Mouse (Mus musculus): ENCODE data around the gene Sec24b. TPM values are rescaled to one million over a fixed set of nuclear protein-coding genes. Genes with fewer than 3 reads are reported as not detected.
A peak's percentile ranks its signal among the peaks of the same experiment; 100 is the strongest.

Sec24b gene
- 32.1 and 35.5 TPM in 2 replicates for polyA plus RNA-seq (2016; fragmentation: Nextera tagmentation; extraction: Ambion mirVana)

DNA sequence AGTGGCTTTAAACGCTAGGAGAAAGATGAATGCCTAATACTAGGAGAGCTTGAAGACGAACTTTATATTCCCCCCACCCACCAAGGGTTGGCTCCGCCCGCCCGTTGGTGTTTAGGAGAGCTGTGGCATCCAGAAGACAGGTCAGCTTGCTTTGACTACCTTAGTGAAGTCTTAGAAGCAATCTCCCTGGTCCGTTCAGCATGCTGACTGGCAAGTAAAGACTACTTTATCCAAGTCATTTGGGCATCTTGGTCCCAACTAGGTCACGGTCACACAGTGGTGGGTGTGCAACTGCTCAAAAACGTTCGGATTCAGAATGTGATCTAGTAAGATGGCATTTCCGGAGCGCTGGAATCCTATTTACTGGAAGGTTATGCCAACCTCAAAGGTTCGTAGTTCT lies at the start of gene Sec24b:
TSS of gene Sec24b (minus strand) at position 273 of the 400 bp plus-strand sequence.
- Histone ChIP-seq H3K4me1 (replicated peaks) (peaks cover 36% of the 10 kb centered on the region), H3K9ac (peak within 1 kb of the TSS; percentile 94), H3K4me2 (peak within 1 kb of the TSS; percentile 75), H3K4me3 (peak within 1 kb of the TSS; percentile 80), H3K9me3 (replicated peaks) (no peaks in the 10 kb centered on the region), H3K36me3 (no peaks in the 10 kb centered on the region), H3K27ac (ENCODE audit: poor library complexity, severe bottlenecking) (peak within 1 kb of the TSS; percentile 98), H3K27me3 (replicated peaks) (no peaks in the 10 kb centered on the region)
- 0 out of 2 replicates have a peak, but pooled peaks have one; percentile 16 for ATAC-seq (ENCODE audit: insufficient number of reproducible peaks, low FRiP score)
- 9% methylated on average over 12 of the region's 12 CpGs for WGBS

- no peak overlapping the region for H3K9ac ChIP-seq
- no peaks in the 10 kb centered on the region for H3K36me3 ChIP-seq
- H3K27ac ChIP-seq (ENCODE audit: poor library complexity, severe bottlenecking): no peak overlapping the region
- no peak overlapping the region for H3K4me3 ChIP-seq
- ATAC-seq (ENCODE audit: insufficient number of reproducible peaks, low FRiP score): no peak
- 72% methylated on average over 9 of the region's 9 CpGs for WGBS
- H3K9me3 ChIP-seq (replicated peaks): no peaks in the 10 kb centered on the region
- H3K4me1 ChIP-seq (replicated peaks): no peaks in the 10 kb centered on the region
- no peaks in the 10 kb centered on the region for H3K27me3 ChIP-seq (replicated peaks)
- H3K4me2 ChIP-seq: no peak overlapping the region
Observed at GRCm38 (mm10) chr3:130104471-130104870, 43.1 kb upstream of the Sec24b start.

DNA sequence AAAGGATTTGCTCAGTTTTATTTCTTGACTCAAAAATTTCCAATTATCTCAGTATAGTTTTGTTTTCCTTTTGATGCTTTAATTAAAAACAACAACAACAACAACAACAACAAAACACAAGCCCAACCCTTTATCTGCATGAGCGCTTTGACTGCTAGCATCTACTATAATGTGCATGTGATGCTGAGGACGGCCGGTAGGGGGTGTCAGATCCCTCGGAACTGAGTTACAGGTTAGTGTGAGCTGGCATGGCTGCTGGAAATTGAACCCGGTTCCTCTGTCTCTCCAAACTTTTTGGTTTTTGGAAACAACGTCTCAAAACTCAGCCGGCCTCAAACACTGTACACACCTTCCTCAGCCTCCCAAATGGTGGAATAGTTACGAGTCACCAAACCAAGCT lies 42.1 kb upstream of the Sec24b start:
- Histone ChIP-seq H3K4me1 (replicated peaks) (no peaks in the 10 kb centered on the region), H3K27ac (ENCODE audit: poor library complexity, severe bottlenecking) (no peak overlapping the region), H3K36me3 (no peaks in the 10 kb centered on the region), H3K9me3 (replicated peaks) (no peaks in the 10 kb centered on the region), H3K4me3 (no peak overlapping the region), H3K9ac (no peak overlapping the region), H3K4me2 (no peak overlapping the region), H3K27me3 (replicated peaks) (no peaks in the 10 kb centered on the region)
- 69% methylated on average over 8 of the region's 8 CpGs for WGBS
- no peak for ATAC-seq (ENCODE audit: insufficient number of reproducible peaks, low FRiP score)

GRCm38 (mm10) chr3:130095160-130095781 lies 33.9 kb upstream of the Sec24b start:
- Histone ChIP-seq H3K4me3 (no peak overlapping the region), H3K27ac (ENCODE audit: poor library complexity, severe bottlenecking) (no peak overlapping the region), H3K9ac (no peak overlapping the region), H3K27me3 (replicated peaks) (peaks cover 3% of the 10 kb centered on the region; the same call in 1 of the 2 replicates), H3K4me1 (replicated peaks) (no peaks in the 10 kb centered on the region), H3K4me2 (no peak overlapping the region), H3K36me3 (no peaks in the 10 kb centered on the region), H3K9me3 (replicated peaks) (no peaks in the 10 kb centered on the region)
- no peak for ATAC-seq (ENCODE audit: insufficient number of reproducible peaks, low FRiP score)
- WGBS: 42% methylated on average over 5 of the region's 5 CpGs

- 57% methylated on average over 5 of the region's 5 CpGs for WGBS
- Histone ChIP-seq H3K27me3 (replicated peaks) (peaks cover 3% of the 10 kb centered on the region; the same call in 1 of the 2 replicates), H3K4me1 (replicated peaks) (no peaks in the 10 kb centered on the region), H3K36me3 (no peaks in the 10 kb centered on the region), H3K9me3 (replicated peaks) (no peaks in the 10 kb centered on the region), H3K9ac (no peak overlapping the region), H3K4me2 (no peak overlapping the region), H3K4me3 (no peak overlapping the region), H3K27ac (ENCODE audit: poor library complexity, severe bottlenecking) (no peak overlapping the region)
- ATAC-seq (ENCODE audit: insufficient number of reproducible peaks, low FRiP score): no peak
Observed at GRCm38 (mm10) chr3:130094125-130094704, 32.9 kb upstream of the Sec24b start.

GRCm38 (mm10) chr3:130090460-130090859 lies 29.1 kb upstream of the Sec24b start:
- WGBS: 77% methylated on average over 9 of the region's 9 CpGs
- Histone ChIP-seq H3K27ac (ENCODE audit: poor library complexity, severe bottlenecking) (no peak overlapping the region), H3K4me3 (no peak overlapping the region), H3K9ac (no peak overlapping the region), H3K36me3 (no peaks in the 10 kb centered on the region), H3K4me2 (no peak overlapping the region), H3K27me3 (replicated peaks) (peaks cover 3% of the 10 kb centered on the region; the same call in 1 of the 2 replicates), H3K9me3 (replicated peaks) (peaks cover under 1% of the 10 kb centered on the region; the same call in 1 of the 2 replicates), H3K4me1 (replicated peaks) (no peaks in the 10 kb centered on the region)
- no peak for ATAC-seq (ENCODE audit: insufficient number of reproducible peaks, low FRiP score)

DNA sequence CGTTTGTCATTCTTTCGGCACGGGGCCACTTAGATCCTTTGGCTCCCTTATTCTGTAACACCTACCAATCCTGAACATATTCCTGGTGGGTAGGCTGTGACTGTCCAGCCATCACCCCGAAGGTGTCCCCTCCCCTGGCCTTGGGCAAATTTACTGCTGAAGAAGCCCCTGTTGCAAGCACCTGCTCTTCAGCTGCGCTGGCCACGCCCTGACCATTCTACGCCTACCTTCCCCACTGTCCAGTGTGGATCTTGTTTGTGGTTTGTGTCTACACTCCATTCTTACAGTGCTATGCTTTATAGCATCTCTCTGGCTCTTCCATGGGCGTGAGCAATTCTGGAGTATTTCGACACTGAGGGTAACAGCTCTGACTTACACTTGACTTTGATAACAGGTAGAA lies 27.3 kb upstream of the Sec24b start:
- H3K27me3 ChIP-seq (replicated peaks): peaks cover 3% of the 10 kb centered on the region; the same call in 1 of the 2 replicates
- H3K27ac ChIP-seq (ENCODE audit: poor library complexity, severe bottlenecking): no peak overlapping the region
- no peak overlapping the region for H3K4me2 ChIP-seq
- H3K9ac ChIP-seq: no peak overlapping the region
- peaks cover 6% of the 10 kb centered on the region; the same call in 1 of the 2 replicates for H3K9me3 ChIP-seq (replicated peaks)
- 83% methylated on average over 9 of the region's 9 CpGs for WGBS
- H3K4me1 ChIP-seq (replicated peaks): no peaks in the 10 kb centered on the region
- no peak for ATAC-seq (ENCODE audit: insufficient number of reproducible peaks, low FRiP score)
- no peaks in the 10 kb centered on the region for H3K36me3 ChIP-seq
- H3K4me3 ChIP-seq: no peak overlapping the region

DNA sequence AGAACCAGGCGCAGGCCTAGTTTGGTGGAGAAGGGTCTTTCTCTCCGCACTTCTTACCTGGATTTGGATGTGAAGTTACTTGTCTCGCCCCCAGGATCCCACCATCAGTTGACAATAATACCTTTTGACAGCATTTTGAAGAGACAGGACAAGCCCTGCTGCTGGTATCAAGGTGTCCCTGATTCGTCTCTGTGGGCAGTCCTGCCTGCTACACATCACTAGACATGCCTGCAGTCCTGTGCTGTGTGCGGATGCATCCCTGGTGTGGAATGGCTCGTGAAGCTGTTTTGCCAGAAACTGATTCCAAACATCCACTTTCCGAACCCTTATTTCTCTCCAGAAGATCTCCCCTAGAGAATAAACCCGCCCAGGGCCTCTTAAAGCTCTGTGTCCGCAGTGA lies 26.1 kb upstream of the Sec24b start:
- H3K9me3 ChIP-seq (replicated peaks): peaks cover 6% of the 10 kb centered on the region; the same call in 1 of the 2 replicates
- H3K36me3 ChIP-seq: no peaks in the 10 kb centered on the region
- no peak for ATAC-seq (ENCODE audit: insufficient number of reproducible peaks, low FRiP score)

GRCm38 (mm10) chr3:130086372-130087080 lies 25.2 kb upstream of the Sec24b start:
- no peaks in the 10 kb centered on the region for H3K36me3 ChIP-seq
- no peak overlapping the region for H3K4me3 ChIP-seq
- no peak overlapping the region for H3K4me2 ChIP-seq
- H3K27ac ChIP-seq (ENCODE audit: poor library complexity, severe bottlenecking): no peak overlapping the region
- H3K9ac ChIP-seq: no peak overlapping the region
- WGBS: 76% methylated on average over 13 of the region's 13 CpGs
- H3K4me1 ChIP-seq (replicated peaks): no peaks in the 10 kb centered on the region
- H3K9me3 ChIP-seq (replicated peaks): peaks cover 6% of the 10 kb centered on the region; the same call in 1 of the 2 replicates
- H3K27me3 ChIP-seq (replicated peaks): peaks cover 3% of the 10 kb centered on the region; the same call in 1 of the 2 replicates
- ATAC-seq (ENCODE audit: insufficient number of reproducible peaks, low FRiP score): no peak

More for the DNA sequence above, 26.1 kb upstream of the Sec24b start:
- no peak overlapping the region for H3K4me3 ChIP-seq
- no peaks in the 10 kb centered on the region for H3K4me1 ChIP-seq (replicated peaks)
- H3K27ac ChIP-seq (ENCODE audit: poor library complexity, severe bottlenecking): no peak overlapping the region
- 79% methylated on average over 9 of the region's 9 CpGs for WGBS
- H3K4me2 ChIP-seq: no peak overlapping the region
- peaks cover 3% of the 10 kb centered on the region; the same call in 1 of the 2 replicates for H3K27me3 ChIP-seq (replicated peaks)
- H3K9ac ChIP-seq: no peak overlapping the region

DNA sequence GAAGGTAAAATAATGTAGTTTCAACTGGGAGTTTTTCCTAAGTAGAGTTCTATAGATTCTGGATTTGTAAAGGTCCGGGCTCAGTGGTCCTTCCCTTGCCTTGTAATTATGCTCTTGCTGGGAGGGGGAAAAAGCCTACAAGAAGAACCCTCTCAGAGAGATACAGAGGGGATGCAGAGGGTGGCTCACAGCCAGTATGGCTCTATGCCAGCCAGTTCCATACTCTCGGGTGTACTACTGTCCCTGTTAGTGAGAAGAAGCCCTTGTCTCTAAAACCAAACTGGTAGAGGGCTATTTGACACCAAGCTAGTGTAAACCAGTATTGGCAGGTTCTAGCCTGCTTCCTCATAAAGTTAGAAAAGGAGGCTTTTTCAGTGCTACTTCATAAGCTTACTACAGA lies 22.0 kb upstream of the Sec24b start:
- Histone ChIP-seq H3K27me3 (replicated peaks) (no peaks in the 10 kb centered on the region), H3K27ac (ENCODE audit: poor library complexity, severe bottlenecking) (no peak overlapping the region), H3K4me2 (no peak overlapping the region), H3K9ac (no peak overlapping the region), H3K36me3 (no peaks in the 10 kb centered on the region), H3K4me1 (replicated peaks) (no peaks in the 10 kb centered on the region), H3K9me3 (replicated peaks) (peaks cover 6% of the 10 kb centered on the region; the same call in 1 of the 2 replicates), H3K4me3 (no peak overlapping the region)
- WGBS: 45% methylated on average over 2 of the region's 2 CpGs
- ATAC-seq (ENCODE audit: insufficient number of reproducible peaks, low FRiP score): no peak

GRCm38 (mm10) chr3:130080666-130081065 lies 19.3 kb upstream of the Sec24b start:
- no peak for ATAC-seq (ENCODE audit: insufficient number of reproducible peaks, low FRiP score)
- H3K4me2 ChIP-seq: no peak overlapping the region
- no peak overlapping the region for H3K4me3 ChIP-seq
- no peaks in the 10 kb centered on the region for H3K36me3 ChIP-seq
- no peak overlapping the region for H3K27ac ChIP-seq (ENCODE audit: poor library complexity, severe bottlenecking)
- 67% methylated on average over 6 of the region's 6 CpGs for WGBS
- peaks cover 6% of the 10 kb centered on the region; the same call in 1 of the 2 replicates for H3K9me3 ChIP-seq (replicated peaks)
- no peak overlapping the region for H3K9ac ChIP-seq
- H3K27me3 ChIP-seq (replicated peaks): no peaks in the 10 kb centered on the region
- no peaks in the 10 kb centered on the region for H3K4me1 ChIP-seq (replicated peaks)

All from heart, embryonic 12.5 days (tissue).